Mouse (Mus musculus) cortical plate, adult 2 months (tissue): ENCODE results near the gene Emb.
"Not testable (repeated sequence)": the region's sequence is repeated elsewhere in the genome, so short reads cannot be mapped to it uniquely, and the experiment has no call there.

Experiments used
- CTCF ChIP-seq: fragments of 200-500 bp; IDR thresholded peaks from 2 replicates; pipeline ENCODE4 v1.5.1; 2011; ENCODE audit warnings: mild to moderate bottlenecking, control low read depth, low read length; ENCODE audit not compliant: insufficient read depth; ENCODE audit errors: extremely low read depth
- POLR2A ChIP-seq: fragments of 200-500 bp; IDR thresholded peaks from 2 replicates; pipeline ENCODE4 v1.6.1; 2011; ENCODE audit warnings: mild to moderate bottlenecking, low read length, control low read depth; ENCODE audit not compliant: insufficient read depth; ENCODE audit errors: extremely low read depth

GRCm38 (mm10) chr13:117180912-117181311 lies 27.4 kb upstream of the Emb start:
- TF ChIP-seq CTCF, POLR2A: not testable (repeated sequence)
